Mouse (Mus musculus) cerebellum, adult 18-20 months (tissue): ENCODE results near the gene Klkb1.

Experiments
- DNase-seq, 2 experiments: peaks; one replicate each; pipeline ENCODE4 v3.0.0; 2021

The Klkb1 gene

DNA sequence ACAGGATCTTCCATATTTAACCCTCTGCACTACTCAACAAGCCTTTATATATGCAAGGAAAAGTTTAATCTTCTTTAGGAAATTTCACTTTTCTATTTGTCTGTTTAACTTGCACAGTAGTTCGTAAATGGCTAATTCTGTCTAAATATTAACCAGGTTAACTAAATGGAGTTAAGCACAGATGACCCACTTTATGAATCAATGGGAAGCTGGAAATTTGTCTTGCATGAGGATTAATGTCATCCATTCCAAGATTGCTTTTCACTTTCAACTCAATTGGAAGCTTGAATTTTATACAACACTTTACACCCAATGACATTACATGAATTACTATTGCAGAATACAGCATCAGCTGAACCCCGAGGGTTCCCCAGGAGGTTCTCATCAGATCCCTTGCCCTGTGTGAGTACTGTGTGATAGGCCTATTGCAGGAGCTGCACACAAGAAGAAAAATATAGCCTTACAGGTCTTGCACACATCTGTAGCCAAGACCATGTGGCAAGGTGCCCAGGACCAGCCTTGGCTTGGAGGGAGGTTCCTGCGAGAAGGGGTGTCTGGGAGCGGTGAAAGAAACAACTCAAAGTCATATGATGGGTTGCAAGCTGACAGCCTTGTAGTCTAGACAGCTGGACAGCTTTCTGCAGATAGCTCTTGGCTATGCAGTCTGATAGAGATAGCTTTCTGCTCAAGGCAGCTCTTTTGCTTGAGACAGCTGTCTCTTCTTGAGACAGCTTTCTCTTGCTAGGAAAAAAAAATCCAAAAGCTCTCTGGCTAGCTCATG lies 26.9 kb downstream of the Klkb1 start:
- no peak for DNase-seq

DNA sequence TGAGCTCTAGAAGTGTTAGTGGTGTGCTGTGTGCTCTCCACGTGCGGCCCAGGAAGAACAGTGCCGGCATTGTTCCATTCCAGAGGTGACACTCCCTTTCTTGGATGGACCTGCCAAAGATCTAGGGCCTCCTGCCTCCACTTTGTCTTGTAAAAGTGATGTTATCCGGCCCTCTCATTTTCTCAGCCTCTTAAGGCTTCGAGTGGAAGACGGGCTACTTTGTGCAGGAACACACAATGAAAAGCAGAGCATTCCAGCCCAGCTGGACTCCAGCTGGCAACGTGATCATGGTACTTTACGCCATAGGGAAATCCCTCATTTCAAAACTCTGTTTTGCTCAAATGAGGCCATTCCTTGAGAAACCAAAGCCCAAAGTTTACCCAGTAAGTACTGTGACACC lies 27.7 kb downstream of the Klkb1 start:
- no peak for DNase-seq

DNA sequence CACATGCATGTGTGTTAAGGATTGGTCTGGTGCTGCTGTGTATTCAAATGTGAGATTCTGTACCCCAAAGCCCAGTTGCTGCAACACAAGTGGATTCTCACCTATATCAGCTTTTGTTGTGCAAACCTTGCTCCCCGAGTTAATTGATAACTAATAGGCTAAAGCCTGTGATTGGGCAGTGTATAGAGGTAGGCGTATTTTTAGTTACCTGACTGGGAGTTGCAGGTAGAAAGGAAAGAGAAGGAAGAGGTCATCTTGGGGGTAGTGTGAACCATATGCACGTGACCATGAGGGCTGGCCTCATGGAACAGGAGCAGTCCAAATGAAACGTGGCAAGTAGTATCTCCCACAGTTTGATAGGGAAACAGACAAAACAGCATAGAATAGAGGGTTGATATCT lies 29.7 kb downstream of the Klkb1 start:
- no peak for DNase-seq

DNA sequence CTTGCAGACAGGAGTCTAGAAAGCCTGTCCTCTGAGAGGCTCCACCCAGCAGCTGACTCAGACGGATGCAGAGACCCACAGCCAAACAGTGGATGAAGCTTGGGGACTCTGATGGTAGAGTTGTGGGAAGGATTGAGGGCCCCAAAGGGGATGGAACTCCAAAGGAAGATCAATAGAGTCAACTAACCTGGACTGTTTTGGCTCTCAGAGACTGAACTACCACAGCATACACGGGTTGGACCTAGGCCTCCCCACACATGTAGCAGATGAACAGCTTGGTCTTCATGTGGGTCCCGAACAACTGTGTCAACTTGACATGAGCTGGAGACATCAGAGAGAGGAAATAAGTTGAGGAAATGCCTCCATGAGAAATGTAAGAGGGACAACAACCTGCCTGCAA lies 31.8 kb downstream of the Klkb1 start:
- DNase-seq = no peak

DNA sequence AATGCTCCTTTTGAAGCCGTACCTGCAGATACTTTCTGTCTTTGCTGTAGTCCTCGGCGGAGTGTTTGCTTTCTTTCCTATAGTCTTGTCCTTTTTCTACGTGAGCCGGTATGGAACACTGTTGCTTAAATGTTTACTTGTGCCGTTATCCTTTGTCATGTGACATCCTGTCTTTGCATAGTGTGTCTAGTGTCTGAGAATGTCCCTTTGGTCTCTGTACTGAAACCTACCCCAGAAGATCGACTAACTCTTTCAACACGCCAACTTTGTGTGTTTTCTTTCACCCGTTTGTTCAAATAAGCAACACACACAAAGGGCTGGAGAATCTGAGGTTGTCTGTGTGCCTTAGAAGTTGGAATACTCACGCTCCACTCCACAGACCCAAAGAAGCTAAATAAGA lies 32.7 kb downstream of the Klkb1 start, which contains the start of gene F11:
Gene F11, minus strand, starts transcription at position 112 of the 400 bp plus-strand sequence.
- DNase-seq = no peak

DNA sequence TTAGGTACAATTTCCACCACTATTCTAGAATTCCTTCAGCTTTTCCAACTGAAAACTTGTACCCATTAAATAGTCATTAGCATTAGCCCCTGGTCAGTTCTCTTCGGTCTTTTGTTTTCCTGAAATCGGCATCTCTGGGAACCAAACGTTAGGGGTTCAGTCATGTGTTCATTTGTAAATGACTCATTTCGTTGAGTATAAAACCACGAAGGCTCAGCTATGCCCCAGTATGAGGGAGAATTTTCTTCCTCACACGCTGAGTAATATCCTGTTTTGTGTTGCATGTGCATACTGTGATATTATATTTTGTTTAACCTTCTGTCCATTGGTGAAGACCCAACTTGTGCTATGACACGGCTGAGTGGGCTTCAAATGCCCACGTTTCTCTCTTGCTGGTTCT lies 36.2 kb downstream of the Klkb1 start:
- no peak for DNase-seq

DNA sequence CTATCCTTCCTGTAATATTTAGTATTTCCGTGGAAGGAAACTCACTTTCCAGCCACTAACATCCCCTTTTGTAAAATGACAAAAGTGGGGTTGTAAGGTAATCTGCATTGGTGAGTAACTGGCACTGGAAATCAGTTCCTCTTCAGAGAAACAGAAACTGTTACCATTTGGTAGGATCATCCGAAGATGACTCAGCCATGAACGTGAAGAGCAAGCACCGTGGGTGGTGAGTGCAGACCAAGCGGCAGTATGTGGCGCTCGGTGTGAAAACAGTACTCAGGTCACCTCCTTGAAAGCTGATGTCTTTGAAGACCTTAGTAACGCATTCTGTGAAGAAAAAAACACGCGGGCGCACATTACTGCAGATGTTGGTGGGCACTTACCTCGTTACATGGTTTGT lies 39.6 kb downstream of the Klkb1 start:
- DNase-seq = no peak

DNA sequence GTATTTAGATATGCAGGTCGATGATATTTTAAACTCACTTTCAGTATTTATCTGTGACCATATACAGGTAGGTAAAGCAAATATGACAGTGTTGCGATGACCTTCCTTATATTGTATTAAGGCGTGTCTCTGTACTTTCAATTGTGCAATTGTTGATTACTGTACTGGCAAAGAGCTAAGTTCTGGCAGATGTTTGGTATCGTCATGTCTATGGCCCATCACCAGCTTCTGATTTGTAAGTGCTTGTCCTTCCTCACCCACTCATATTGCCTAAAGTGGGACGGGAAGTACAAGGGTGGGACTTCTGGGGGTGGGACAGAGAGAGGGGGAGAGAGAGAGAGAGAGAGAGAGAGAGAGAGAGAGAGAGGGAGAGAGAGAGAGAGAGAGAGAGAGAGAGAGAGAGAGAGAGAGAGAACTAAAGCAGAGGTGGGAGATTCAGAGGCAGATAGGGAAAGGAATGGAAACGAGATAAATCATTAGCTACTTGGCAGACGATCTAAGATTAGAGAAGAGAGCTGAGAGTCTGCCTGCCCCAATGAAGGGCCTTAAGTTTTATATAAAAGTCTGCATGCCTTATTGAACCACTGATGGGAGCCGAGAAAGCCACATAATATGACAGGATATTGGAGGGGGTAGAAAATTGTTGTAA lies 40.3 kb downstream of the Klkb1 start:
- no peak for DNase-seq

DNA sequence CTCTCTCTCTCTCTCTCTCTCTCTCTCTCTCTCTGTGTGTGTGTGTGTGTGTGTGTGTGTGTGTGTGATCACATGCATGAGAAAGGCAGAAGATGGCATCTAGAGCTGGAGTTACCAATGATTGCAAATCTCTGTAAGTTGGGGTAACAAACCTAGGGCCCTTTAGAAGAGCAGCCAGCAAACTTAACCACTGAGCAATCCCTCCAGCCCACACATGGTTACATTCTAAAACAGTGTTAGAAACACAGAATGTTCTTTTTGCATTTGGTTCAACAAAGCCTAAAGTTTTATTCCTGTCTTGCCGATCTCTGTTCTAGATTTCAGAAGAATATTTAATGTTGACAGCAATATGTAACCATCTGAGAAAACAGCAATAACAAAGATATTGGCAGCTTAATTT lies 41.1 kb downstream of the Klkb1 start:
- no peak for DNase-seq

DNA sequence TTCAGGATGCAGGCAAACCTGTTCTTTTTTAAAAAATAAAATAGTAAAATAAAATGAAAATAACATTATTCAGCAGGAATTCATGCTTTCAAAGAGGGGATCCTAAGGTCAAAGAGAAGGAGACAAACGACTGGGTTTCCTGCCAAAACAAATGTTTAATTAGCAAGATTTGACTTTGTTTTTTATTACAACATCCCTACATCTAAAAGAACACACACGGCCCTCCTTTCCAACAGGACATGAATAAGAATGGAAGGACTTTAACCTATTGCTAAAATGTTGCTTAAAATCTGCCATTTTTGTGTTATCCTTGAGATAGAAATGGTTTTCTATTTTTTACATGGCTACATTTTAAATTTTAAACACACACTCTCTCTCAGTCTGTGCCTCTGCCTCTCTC lies 41.5 kb downstream of the Klkb1 start:
- DNase-seq = no peak

DNA sequence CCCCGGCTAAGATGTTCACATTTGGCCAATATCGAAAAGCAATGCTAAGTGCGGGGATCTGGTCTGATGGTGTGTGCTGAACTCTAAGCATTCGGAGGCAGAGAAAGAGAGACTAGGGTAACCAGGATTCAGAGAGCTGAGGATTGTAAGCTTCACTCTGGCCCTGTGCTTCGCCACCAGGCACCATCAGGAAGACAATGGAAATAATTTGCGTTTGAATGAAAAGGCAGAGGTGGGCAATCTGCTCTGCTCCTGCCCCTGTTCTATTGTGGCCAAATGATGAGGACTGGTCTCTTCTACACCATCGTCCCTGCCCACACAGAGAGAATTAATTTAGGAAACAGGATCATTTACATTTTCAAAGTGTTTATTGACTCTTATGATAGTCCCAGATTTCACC lies 48.4 kb downstream of the Klkb1 start:
- DNase-seq = no peak

DNA sequence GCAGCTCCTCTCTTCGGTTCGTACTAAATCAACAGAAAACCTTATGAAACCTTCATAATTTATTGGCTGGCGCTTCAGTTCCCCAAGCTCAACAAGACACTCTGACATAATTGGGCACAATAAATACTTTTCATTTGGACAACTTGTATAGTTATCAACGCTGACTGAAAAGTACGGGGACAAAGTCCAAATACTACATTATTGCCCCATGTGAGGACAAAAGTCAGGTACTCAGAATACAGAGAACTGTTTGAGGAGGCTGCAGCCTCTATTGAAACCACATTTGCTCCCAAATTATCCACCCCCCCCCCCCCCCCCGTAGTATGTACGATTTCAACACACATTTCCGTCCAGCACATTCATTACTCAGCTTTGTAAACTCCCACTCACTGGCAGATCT lies 55.3 kb downstream of the Klkb1 start:
- no peak for DNase-seq

DNA sequence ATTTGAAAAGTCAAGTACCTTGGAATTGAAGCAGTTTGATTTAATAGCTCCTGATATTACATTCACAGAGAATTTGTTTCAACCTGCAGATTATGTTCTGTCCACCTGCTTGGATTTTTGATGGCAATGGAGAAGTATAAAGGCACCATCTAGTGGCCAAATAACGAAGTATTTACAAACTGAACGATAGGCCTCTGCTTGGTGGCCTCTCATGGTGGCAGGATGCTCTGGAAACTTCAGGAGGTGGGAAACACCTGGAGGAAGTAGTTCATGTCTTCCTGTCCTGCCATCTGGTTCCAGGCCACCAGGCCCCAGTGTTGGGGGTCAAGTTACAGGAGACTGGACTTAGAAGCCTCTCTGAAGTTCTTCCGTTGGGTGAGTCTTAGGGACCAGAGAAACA lies 56.4 kb downstream of the Klkb1 start:
- DNase-seq = peak; percentile 26 to 48

DNA sequence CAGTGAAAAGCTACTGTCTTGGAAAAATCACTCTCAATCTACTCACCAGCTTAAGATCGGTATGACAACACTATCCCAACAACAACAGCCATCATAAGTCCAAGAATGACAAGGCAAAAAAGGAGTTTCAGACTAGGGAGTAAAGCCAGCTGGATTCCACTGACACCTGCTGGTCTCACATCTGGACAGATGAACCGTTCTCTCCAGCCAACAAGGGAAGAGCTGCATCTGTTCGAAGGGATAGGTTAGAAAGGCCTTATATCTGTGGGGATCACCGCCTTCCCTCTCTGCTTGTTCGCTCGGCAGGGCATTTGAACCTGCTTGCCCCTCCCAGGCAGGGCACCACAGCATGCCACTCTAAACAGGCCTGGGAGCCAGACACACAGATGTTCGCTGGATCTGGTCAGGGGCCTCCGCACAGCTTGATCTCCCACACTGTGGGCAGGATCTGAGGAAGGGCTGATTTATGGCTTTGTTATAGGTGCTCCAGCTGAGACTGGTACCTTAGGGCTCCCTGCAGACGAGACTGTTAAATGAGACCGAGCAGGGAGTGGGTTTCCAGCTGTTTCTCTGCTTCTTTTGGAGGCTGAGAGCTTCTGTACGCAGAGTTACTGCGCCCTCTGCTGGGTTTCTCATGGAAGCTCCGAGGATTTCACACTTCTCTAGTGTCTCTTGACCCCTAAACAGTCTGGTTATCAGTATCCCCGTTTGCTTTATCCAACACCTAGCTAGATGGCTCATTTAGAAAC lies 58.3 kb downstream of the Klkb1 start:
- peak; percentile 5 to 45 for DNase-seq

DNA sequence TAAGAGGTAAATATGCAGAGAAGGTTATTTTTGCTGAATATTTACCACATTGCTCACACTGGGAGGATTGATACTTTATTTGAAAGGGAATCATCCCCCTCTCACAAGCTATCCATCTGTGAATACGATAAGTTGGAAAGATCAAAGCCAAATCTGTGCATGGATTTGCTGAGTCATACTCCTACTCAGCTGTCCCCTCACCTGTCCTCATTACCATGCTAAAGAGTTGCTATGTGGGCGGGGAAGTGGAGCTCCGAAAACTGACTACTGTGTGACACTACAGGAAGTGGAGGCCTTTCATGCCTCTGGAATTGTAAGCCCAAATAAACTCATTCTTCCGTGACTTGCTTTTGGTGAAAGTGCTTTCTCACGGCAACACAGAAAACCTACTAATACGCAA lies 59.4 kb downstream of the Klkb1 start:
- DNase-seq = no peak

DNA sequence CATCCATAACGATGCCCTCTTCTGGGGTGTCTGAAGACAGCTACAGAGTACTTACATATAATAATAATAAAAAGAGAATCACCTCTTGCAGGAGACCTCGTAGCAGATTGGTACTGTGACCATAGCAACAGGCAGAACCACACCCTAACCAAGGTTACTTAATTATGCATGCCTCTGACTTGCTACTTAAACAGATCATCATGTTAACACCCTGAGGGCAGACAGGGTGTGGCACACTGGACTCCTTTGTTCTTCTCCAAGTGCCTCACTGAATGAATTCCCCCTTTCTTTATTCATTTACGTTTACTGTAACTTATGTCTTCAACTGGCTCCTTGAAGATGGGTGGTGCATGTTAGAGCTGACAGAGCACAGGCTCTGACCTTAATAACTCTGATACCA lies 61.4 kb downstream of the Klkb1 start:
- DNase-seq = no peak
